Mouse (Mus musculus): ENCODE measurements around the gene Ttn. TPM values are rescaled to one million over a fixed set of nuclear protein-coding genes. Genes with fewer than 3 reads are reported as not detected.

The Ttn gene
- polyA plus RNA-seq, 1 experiment from 2014 or later: 4.1 TPM

GRCm38 (mm10) chr2:76881406-76881805 lies 100.9 kb downstream of the Ttn start:
- Histone ChIP-seq H3K27ac (ENCODE audit: low read length) (no peak overlapping the region), H3K4me1 (ENCODE audit: insufficient read depth, low read length) (no peaks in the 10 kb centered on the region), H3K4me3 (ENCODE audit: low read length) (no peak overlapping the region), H3K9ac (replicated peaks; ENCODE audit: low read length) (no peak overlapping the region), H3K4me2 (replicated peaks; ENCODE audit: low read depth, low read length) (no peak overlapping the region), H3K36me3 (ENCODE audit: insufficient read depth, low read length) (no peaks in the 10 kb centered on the region), H3K9me3 (ENCODE audit: low read length) (no peaks in the 10 kb centered on the region), H3K27me3 (ENCODE audit: insufficient read depth, low read length) (no peaks in the 10 kb centered on the region)
- WGBS: 89% methylated on average over 12 of the region's 12 CpGs
- no peak for ATAC-seq (ENCODE audit: low FRiP score, low TSS enrichment)

- Histone ChIP-seq H3K9ac (replicated peaks; ENCODE audit: low read length) (no peak overlapping the region), H3K4me3 (ENCODE audit: low read length) (no peak overlapping the region), H3K27ac (ENCODE audit: low read length) (no peak overlapping the region), H3K4me2 (replicated peaks; ENCODE audit: low read depth, low read length) (no peak overlapping the region), H3K27me3 (ENCODE audit: insufficient read depth, low read length) (no peaks in the 10 kb centered on the region), H3K4me1 (ENCODE audit: insufficient read depth, low read length) (no peaks in the 10 kb centered on the region), H3K9me3 (ENCODE audit: low read length) (no peaks in the 10 kb centered on the region), H3K36me3 (ENCODE audit: insufficient read depth, low read length) (no peaks in the 10 kb centered on the region)
- 91% methylated on average over 12 of the region's 12 CpGs for WGBS
- no peak for ATAC-seq (ENCODE audit: low FRiP score, low TSS enrichment)
Observed at GRCm38 (mm10) chr2:76875587-76875986, 106.8 kb downstream of the Ttn start.

GRCm38 (mm10) chr2:76866928-76867327 lies 115.4 kb downstream of the Ttn start:
- Histone ChIP-seq H3K27me3 (ENCODE audit: insufficient read depth, low read length) (no peaks in the 10 kb centered on the region), H3K9me3 (ENCODE audit: low read length) (no peaks in the 10 kb centered on the region), H3K4me2 (replicated peaks; ENCODE audit: low read depth, low read length) (no peak overlapping the region), H3K36me3 (ENCODE audit: insufficient read depth, low read length) (no peaks in the 10 kb centered on the region), H3K4me3 (ENCODE audit: low read length) (no peak overlapping the region), H3K9ac (replicated peaks; ENCODE audit: low read length) (no peak overlapping the region), H3K27ac (ENCODE audit: low read length) (no peak overlapping the region), H3K4me1 (ENCODE audit: insufficient read depth, low read length) (no peaks in the 10 kb centered on the region)
- WGBS: 19% methylated on average over 4 of the region's 4 CpGs
- ATAC-seq (ENCODE audit: low FRiP score, low TSS enrichment): no peak

GRCm38 (mm10) chr2:76865497-76865896 lies 116.8 kb downstream of the Ttn start:
- ATAC-seq (ENCODE audit: low FRiP score, low TSS enrichment): no peak

GRCm38 (mm10) chr2:76861327-76861726 lies 121.0 kb downstream of the Ttn start:
- H3K4me3 ChIP-seq (ENCODE audit: low read length): no peak overlapping the region

More at GRCm38 (mm10) chr2:76865497-76865896, 116.8 kb downstream of the Ttn start:
- WGBS: 79% methylated on average over 2 of the region's 2 CpGs
- no peak overlapping the region for H3K4me2 ChIP-seq (replicated peaks; ENCODE audit: low read depth, low read length)
- H3K4me1 ChIP-seq (ENCODE audit: insufficient read depth, low read length): no peaks in the 10 kb centered on the region
- no peaks in the 10 kb centered on the region for H3K9me3 ChIP-seq (ENCODE audit: low read length)
- no peak overlapping the region for H3K4me3 ChIP-seq (ENCODE audit: low read length)
- no peaks in the 10 kb centered on the region for H3K27me3 ChIP-seq (ENCODE audit: insufficient read depth, low read length)
- no peaks in the 10 kb centered on the region for H3K36me3 ChIP-seq (ENCODE audit: insufficient read depth, low read length)
- H3K27ac ChIP-seq (ENCODE audit: low read length): no peak overlapping the region
- H3K9ac ChIP-seq (replicated peaks; ENCODE audit: low read length): no peak overlapping the region

GRCm38 (mm10) chr2:76850066-76850465 lies 132.3 kb downstream of the Ttn start:
- Histone ChIP-seq H3K9me3 (ENCODE audit: low read length) (no peaks in the 10 kb centered on the region), H3K4me3 (ENCODE audit: low read length) (no peak overlapping the region), H3K27me3 (ENCODE audit: insufficient read depth, low read length) (no peaks in the 10 kb centered on the region), H3K4me1 (ENCODE audit: insufficient read depth, low read length) (no peaks in the 10 kb centered on the region), H3K9ac (replicated peaks; ENCODE audit: low read length) (no peak overlapping the region), H3K27ac (ENCODE audit: low read length) (no peak overlapping the region), H3K4me2 (replicated peaks; ENCODE audit: low read depth, low read length) (no peak overlapping the region), H3K36me3 (ENCODE audit: insufficient read depth, low read length) (no peaks in the 10 kb centered on the region)
- whole genome bisulfite sequencing: 89% methylated on average over 4 of the region's 4 CpGs
- no peak for ATAC-seq (ENCODE audit: low FRiP score, low TSS enrichment)

More at GRCm38 (mm10) chr2:76861327-76861726, 121.0 kb downstream of the Ttn start:
- H3K27ac ChIP-seq (ENCODE audit: low read length): no peak overlapping the region
- H3K36me3 ChIP-seq (ENCODE audit: insufficient read depth, low read length): no peaks in the 10 kb centered on the region
- H3K4me1 ChIP-seq (ENCODE audit: insufficient read depth, low read length): no peaks in the 10 kb centered on the region
- no peaks in the 10 kb centered on the region for H3K27me3 ChIP-seq (ENCODE audit: insufficient read depth, low read length)
- no peak overlapping the region for H3K4me2 ChIP-seq (replicated peaks; ENCODE audit: low read depth, low read length)
- ATAC-seq (ENCODE audit: low FRiP score, low TSS enrichment): no peak
- no peak overlapping the region for H3K9ac ChIP-seq (replicated peaks; ENCODE audit: low read length)
- no peaks in the 10 kb centered on the region for H3K9me3 ChIP-seq (ENCODE audit: low read length)

- 100% methylated on average over 1 of the region's 1 CpGs for WGBS
- no peak for ATAC-seq (ENCODE audit: low FRiP score, low TSS enrichment)
Observed at GRCm38 (mm10) chr2:76843162-76843561, 139.2 kb downstream of the Ttn start.

GRCm38 (mm10) chr2:76820472-76820871 lies 161.9 kb downstream of the Ttn start:
- ATAC-seq (ENCODE audit: low FRiP score, low TSS enrichment): no peak
- no peaks in the 10 kb centered on the region for H3K27me3 ChIP-seq (ENCODE audit: insufficient read depth, low read length)
- no peak overlapping the region for H3K4me3 ChIP-seq (ENCODE audit: low read length)
- no peaks in the 10 kb centered on the region for H3K36me3 ChIP-seq (ENCODE audit: insufficient read depth, low read length)
- no peak overlapping the region for H3K27ac ChIP-seq (ENCODE audit: low read length)
- no peak overlapping the region for H3K4me2 ChIP-seq (replicated peaks; ENCODE audit: low read depth, low read length)
- no peaks in the 10 kb centered on the region for H3K4me1 ChIP-seq (ENCODE audit: insufficient read depth, low read length)
- H3K9me3 ChIP-seq (ENCODE audit: low read length): no peaks in the 10 kb centered on the region
- no peak overlapping the region for H3K9ac ChIP-seq (replicated peaks; ENCODE audit: low read length)

More at GRCm38 (mm10) chr2:76843162-76843561, 139.2 kb downstream of the Ttn start:
- Histone ChIP-seq H3K9me3 (ENCODE audit: low read length) (no peaks in the 10 kb centered on the region), H3K4me2 (replicated peaks; ENCODE audit: low read depth, low read length) (no peak overlapping the region), H3K27ac (ENCODE audit: low read length) (no peak overlapping the region), H3K4me1 (ENCODE audit: insufficient read depth, low read length) (no peaks in the 10 kb centered on the region), H3K27me3 (ENCODE audit: insufficient read depth, low read length) (no peaks in the 10 kb centered on the region), H3K4me3 (ENCODE audit: low read length) (no peak overlapping the region), H3K36me3 (ENCODE audit: insufficient read depth, low read length) (no peaks in the 10 kb centered on the region), H3K9ac (replicated peaks; ENCODE audit: low read length) (no peak overlapping the region)

GRCm38 (mm10) chr2:76817796-76818195 lies 164.6 kb downstream of the Ttn start:
- ATAC-seq (ENCODE audit: low FRiP score, low TSS enrichment): no peak
- H3K4me3 ChIP-seq (ENCODE audit: low read length): no peak overlapping the region
- H3K27ac ChIP-seq (ENCODE audit: low read length): no peak overlapping the region
- H3K4me2 ChIP-seq (replicated peaks; ENCODE audit: low read depth, low read length): no peak overlapping the region
- no peaks in the 10 kb centered on the region for H3K27me3 ChIP-seq (ENCODE audit: insufficient read depth, low read length)
- H3K36me3 ChIP-seq (ENCODE audit: insufficient read depth, low read length): no peaks in the 10 kb centered on the region
- 54% methylated on average over 2 of the region's 2 CpGs for WGBS
- H3K9ac ChIP-seq (replicated peaks; ENCODE audit: low read length): no peak overlapping the region
- no peaks in the 10 kb centered on the region for H3K4me1 ChIP-seq (ENCODE audit: insufficient read depth, low read length)
- no peaks in the 10 kb centered on the region for H3K9me3 ChIP-seq (ENCODE audit: low read length)

GRCm38 (mm10) chr2:76814048-76814817 lies 168.1 kb downstream of the Ttn start:
- no peak for ATAC-seq (ENCODE audit: low FRiP score, low TSS enrichment)
- no peak overlapping the region for H3K4me2 ChIP-seq (replicated peaks; ENCODE audit: low read depth, low read length)
- H3K27me3 ChIP-seq (ENCODE audit: insufficient read depth, low read length): no peaks in the 10 kb centered on the region
- 86% methylated on average over 20 of the region's 20 CpGs for WGBS
- H3K36me3 ChIP-seq (ENCODE audit: insufficient read depth, low read length): no peaks in the 10 kb centered on the region
- no peak overlapping the region for H3K27ac ChIP-seq (ENCODE audit: low read length)
- no peak overlapping the region for H3K9ac ChIP-seq (replicated peaks; ENCODE audit: low read length)
- no peaks in the 10 kb centered on the region for H3K4me1 ChIP-seq (ENCODE audit: insufficient read depth, low read length)
- no peaks in the 10 kb centered on the region for H3K9me3 ChIP-seq (ENCODE audit: low read length)
- no peak overlapping the region for H3K4me3 ChIP-seq (ENCODE audit: low read length)
